Mouse (Mus musculus) brain, embryonic 14.5 days (tissue): ENCODE measurements around the gene Kcna6.

ENCODE experiments used
- CTCF ChIP-seq: fragments of 200-500 bp; IDR thresholded peaks from 2 replicates; pipeline ENCODE4 v1.5.1; 2012; ENCODE audit warnings: inconsistent platforms, mild to moderate bottlenecking, moderate library complexity, borderline replicate concordance; ENCODE audit not compliant: insufficient read depth, insufficient read length; ENCODE audit errors: extremely low read depth
- POLR2A ChIP-seq: fragments of 200-500 bp; IDR thresholded peaks from 2 replicates; pipeline ENCODE4 v1.6.1; 2012; ENCODE audit warnings: mild to moderate bottlenecking, inconsistent platforms, borderline replicate concordance; ENCODE audit not compliant: poor library complexity, insufficient read depth, insufficient read length, severe bottlenecking; ENCODE audit errors: extremely low read depth

- TF ChIP-seq CTCF (no peak), POLR2A (no peak)
These were observed 43.7 kb upstream of the Kcna6 start for GRCm38 (mm10) chr6:126784206-126784605.
